Mouse (Mus musculus) embryonic fibroblast, embryonic 13.5 days (primary cell): ENCODE measurements around the gene Sf3a2.

Experiments
- CTCF ChIP-seq: IDR thresholded peaks from 2 replicates; pipeline ENCODE4 v1.5.1; 2011; ENCODE audit warnings: mild to moderate bottlenecking, control low read depth, low read length, moderate library complexity, borderline replicate concordance; ENCODE audit not compliant: insufficient read depth
- POLR2A ChIP-seq: IDR thresholded peaks from 2 replicates; pipeline ENCODE4 v1.6.1; 2011; ENCODE audit warnings: low read depth, mild to moderate bottlenecking, control low read depth, low read length, moderate library complexity

DNA sequence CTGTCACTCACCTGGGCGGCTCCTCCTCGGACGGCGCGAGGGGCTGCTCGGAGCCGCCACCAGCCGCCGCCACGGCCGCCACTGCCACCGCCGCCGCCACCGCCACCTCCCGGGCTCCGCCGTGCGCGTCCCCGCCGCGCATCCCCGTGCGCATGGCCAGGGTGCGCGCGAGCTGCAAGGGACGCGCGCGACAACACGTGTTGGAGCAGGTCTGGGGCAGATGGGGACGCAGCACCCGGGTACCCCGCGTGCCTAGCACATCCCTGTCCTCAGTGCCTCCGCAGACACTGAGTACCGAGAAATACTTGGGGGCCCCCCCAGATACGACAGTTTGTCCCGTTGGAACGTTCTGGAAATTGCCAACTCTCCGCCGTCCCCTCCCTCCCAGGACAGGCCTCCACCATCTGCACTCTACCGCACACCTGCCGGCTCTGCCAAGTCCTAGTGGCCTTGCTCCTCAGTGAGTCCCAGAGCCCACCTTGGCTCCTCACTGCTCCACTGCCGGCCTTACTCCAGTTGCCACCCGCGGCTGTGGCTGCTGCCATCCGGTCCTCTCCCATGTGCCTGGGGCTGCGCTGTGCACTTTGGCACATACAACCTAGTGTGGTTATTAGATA, 46.0 kb downstream of the Sf3a2 start, which contains the start of gene Lingo3:
- no peak for TF ChIP-seq CTCF
- TF ChIP-seq POLR2A, result no peak
